Mouse (Mus musculus): Measurements from ENCODE around the gene Gm8011. TPM values are rescaled to one million over a fixed set of nuclear protein-coding genes. Genes with fewer than 3 reads are reported as not detected.
"Not testable (repeated sequence)": the region's sequence is repeated elsewhere in the genome, so short reads cannot be mapped to it uniquely, and the experiment has no call there.

The Gm8011 gene
- polyA plus RNA-seq (2016; fragmentation: Nextera tagmentation; extraction: Ambion mirVana) = not detected in 2 replicates

DNA sequence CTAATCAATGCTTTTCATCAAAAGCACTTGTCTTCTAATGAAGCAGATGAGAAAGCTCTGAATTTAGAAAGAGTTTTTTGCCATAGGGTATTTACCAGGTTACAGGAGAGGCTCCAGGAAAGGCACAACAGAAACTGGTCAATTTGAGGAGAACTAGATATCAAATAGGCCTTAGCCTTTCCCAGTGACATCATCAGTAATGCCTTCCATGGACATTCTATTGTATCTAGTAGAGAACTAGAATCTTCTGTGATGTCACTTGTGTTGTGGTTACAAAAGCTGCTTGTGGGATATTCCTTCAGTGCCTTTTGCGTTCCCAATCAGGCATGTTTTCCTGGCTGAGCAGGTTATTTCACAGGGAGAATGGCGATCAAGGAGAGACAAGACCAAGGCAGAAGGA is at the start of gene Gm8011:
TSS of gene Gm8011 (plus strand) at position 301 of the 400 bp plus-strand sequence.
- not testable (repeated sequence) for H3K36me3 ChIP-seq; H3K27ac ChIP-seq; H3K4me3 ChIP-seq; H3K27me3 ChIP-seq (ENCODE audit: insufficient read depth, poor library complexity, severe bottlenecking); DNase-seq (ENCODE audit: low spot score); H3K9me3 ChIP-seq; H3K4me1 ChIP-seq
- WGBS = 47% methylated on average over 2 of the region's 2 CpGs

DNA sequence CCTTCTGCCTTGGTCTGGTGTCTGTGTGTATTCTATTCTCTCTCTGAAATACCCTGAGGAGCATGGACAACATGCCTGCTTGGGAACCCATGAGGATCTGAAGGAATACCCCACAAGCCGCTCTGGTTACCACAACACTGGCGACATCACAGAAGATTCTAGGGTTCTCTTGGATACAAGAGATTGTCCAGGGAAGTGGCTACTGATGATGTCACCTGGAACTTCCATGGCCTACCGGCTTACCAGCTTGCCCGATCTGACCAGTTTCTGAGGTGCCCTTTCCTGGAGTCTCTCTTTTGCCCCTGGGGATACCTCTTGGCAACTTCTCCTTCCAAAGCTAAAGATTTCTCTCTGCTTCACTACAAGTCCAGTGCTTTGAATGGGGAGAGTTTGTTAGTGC is 24.1 kb upstream of the Gm8011 start, which contains the start of gene Gm8005:
TSS of gene Gm8005 (minus strand) at position 101 of the 400 bp plus-strand sequence.
- H3K27me3 ChIP-seq (ENCODE audit: insufficient read depth, poor library complexity, severe bottlenecking) = not testable (repeated sequence)
- 79% methylated on average over 2 of the region's 4 CpGs for WGBS

DNA sequence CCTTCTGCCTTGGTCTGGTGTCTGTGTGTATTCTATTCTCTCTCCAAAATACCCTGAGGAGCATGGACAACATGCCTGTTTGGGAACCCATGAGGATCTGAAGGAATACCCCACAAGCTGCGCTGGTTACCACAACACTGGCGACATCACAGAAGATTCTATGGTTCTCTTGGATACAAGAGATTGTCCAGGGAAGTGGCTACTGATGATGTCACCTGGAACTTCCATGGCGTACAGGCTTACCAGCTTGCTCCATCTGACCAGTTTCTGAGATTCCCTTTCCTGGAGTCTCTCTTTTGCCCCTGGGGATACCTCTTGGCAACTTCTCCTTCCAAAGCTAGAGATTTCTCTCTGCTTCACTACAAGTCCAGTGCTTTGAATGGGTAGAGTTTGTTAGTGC is 38.6 kb downstream of the Gm8011 start, which contains the start of gene Gm8020:
TSS of gene Gm8020 (minus strand) at position 101 of the 400 bp plus-strand sequence.
- H3K36me3 ChIP-seq; H3K4me3 ChIP-seq; H3K4me1 ChIP-seq; DNase-seq (ENCODE audit: low spot score); H3K9me3 ChIP-seq; H3K27me3 ChIP-seq (ENCODE audit: insufficient read depth, poor library complexity, severe bottlenecking); H3K27ac ChIP-seq: not testable (repeated sequence)
- WGBS = 75% methylated on average over 2 of the region's 3 CpGs

More for the DNA sequence above, 24.1 kb upstream of the Gm8011 start, which contains the start of gene Gm8005:
- not testable (repeated sequence) for H3K9me3 ChIP-seq; H3K4me3 ChIP-seq; H3K27ac ChIP-seq; H3K36me3 ChIP-seq; DNase-seq (ENCODE audit: low spot score); H3K4me1 ChIP-seq

Other genes starting within 250 kb of the Gm8011 start
- gene Gm17026, start 203.8 kb upstream of the Gm8011 start, polyA plus RNA-seq (2016; fragmentation: Nextera tagmentation; extraction: Ambion mirVana) = not detected in 2 replicates
- not detected in 2 replicates for gene Gm9611, start 166.5 kb upstream of the Gm8011 start, polyA plus RNA-seq (2016; fragmentation: Nextera tagmentation; extraction: Ambion mirVana)
- gene Gm7995, start 153.7 kb upstream of the Gm8011 start, polyA plus RNA-seq (2016; fragmentation: Nextera tagmentation; extraction: Ambion mirVana) = not detected in 2 replicates
- gene Gm8005, start 24.2 kb upstream of the Gm8011 start, polyA plus RNA-seq (2016; fragmentation: Nextera tagmentation; extraction: Ambion mirVana) = not detected in 2 replicates
- gene Gm8020, start 38.5 kb downstream of the Gm8011 start, polyA plus RNA-seq (2016; fragmentation: Nextera tagmentation; extraction: Ambion mirVana) = not detected in 2 replicates
- gene Gm8024, start 60.4 kb downstream of the Gm8011 start, polyA plus RNA-seq (2016; fragmentation: Nextera tagmentation; extraction: Ambion mirVana) = not detected in 2 replicates
- gene Gm17124, start 136.0 kb downstream of the Gm8011 start, polyA plus RNA-seq (2016; fragmentation: Nextera tagmentation; extraction: Ambion mirVana) = not detected in 2 replicates
- gene Gm3633, start 178.0 kb downstream of the Gm8011 start, polyA plus RNA-seq (2016; fragmentation: Nextera tagmentation; extraction: Ambion mirVana) = not detected in 2 replicates
- gene Gm10378, start 192.1 kb downstream of the Gm8011 start, polyA plus RNA-seq (2016; fragmentation: Nextera tagmentation; extraction: Ambion mirVana) = not detected in 2 replicates

Measured in heart, embryonic 10.5 days (tissue).